Mouse (Mus musculus) thymus, postnatal 0 days (tissue): ENCODE data around the gene Abcc6. TPM values are rescaled to one million over a fixed set of nuclear protein-coding genes. Genes with fewer than 3 reads are reported as not detected.
"Not testable (repeated sequence)": the region's sequence is repeated elsewhere in the genome, so short reads cannot be mapped to it uniquely, and the experiment has no call there.

Experiments
- DNase-seq: peaks from one replicate; pipeline ENCODE4 v3.0.0-alpha.2; 2015; ENCODE audit warnings: low spot score
- polyA plus RNA-seq: library from polyadenylated mRNA; unstranded; fragments of >200 nt; fragmentation: Nextera tagmentation; extraction: Ambion mirVana; gene quantifications from 2 replicates; pipeline ENCODE4 v1.2.1, GENCODE M21; 2015

The Abcc6 gene
- polyA plus RNA-seq, 1 experiment from 2014 or later: not detected

GRCm38 (mm10) chr7:45939836-45940235 lies 90.3 kb downstream of the Abcc6 start:
- no peak for DNase-seq

DNA sequence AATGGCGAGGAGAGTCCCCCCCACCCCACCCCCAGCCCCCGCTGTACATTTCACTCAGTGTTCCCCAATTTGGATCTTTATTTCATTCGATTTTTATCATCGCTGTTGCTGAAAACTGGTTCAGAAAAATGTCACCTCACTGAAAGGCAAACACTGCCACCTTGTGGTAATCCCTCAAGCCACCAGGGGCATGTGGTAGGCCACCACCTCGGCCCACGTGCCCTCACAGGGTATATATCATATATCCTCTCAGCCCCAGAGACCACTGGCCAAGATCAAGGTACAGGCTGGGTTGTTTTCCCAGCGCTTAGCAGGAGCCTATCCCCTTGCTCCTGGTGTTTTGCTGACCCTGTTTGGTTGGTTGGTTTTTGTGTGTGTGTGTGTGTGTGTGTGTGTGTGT lies 95.0 kb downstream of the Abcc6 start:
- peak; percentile 77 for DNase-seq

- not testable (repeated sequence) for DNase-seq
Observed at GRCm38 (mm10) chr7:45933766-45934165, 96.3 kb downstream of the Abcc6 start.

DNA sequence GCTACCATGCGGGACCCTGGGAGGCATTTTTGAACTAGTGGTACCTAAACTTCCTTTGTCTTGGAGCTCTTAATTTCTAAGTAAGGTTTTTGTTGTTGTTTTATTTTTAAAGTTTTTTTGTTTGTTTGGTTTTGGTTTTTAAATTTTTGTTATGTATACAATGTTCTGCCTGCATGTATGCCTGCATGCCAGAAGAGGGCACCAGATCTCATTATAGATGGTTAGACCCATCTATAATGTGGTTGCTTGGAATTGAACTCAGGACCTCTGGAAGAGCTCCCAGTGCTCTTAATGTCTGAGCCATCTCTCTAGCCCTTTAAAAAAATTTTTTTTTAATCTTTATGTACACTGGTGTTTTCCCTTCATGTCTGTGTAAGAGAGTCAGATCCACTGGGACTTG lies 100.4 kb downstream of the Abcc6 start:
- DNase-seq: no peak

DNA sequence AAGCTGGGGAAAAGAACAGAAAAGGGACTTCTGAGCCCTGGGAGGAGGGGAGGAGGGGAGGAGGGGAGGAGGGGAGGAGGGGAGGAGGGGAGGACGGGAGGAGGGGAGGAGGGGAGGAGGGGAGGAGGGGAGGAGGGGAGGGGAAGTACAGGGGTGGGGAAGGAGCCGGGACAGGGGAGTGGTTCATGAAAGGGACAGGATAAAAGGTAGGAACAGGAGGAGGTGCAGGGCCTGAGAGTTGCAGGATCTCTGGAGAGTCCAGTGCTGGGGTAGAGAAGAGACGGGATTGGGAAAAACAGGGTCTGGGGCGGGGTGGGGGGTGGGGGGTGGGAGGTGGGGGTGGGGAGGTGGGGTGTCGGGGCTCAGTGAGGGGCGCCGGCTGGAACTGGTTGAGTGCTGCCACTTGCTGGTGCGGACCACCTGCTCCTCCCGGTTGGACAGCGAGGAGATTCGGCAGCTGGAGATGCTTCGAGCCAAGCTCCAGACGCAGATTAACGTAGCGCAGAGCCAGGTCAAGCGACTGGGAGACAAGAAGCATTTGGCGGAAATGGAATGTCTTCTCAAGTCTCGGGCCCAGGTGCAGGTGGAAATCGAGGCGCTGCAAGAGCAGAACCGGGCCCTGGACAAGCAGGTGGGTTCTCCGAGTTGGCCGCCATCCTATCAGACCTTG lies 101.3 kb downstream of the Abcc6 start:
- no peak for DNase-seq

GRCm38 (mm10) chr7:45924429-45924816 lies 105.7 kb downstream of the Abcc6 start:
- DNase-seq: peak; percentile 61

- DNase-seq: peak; percentile 38
Observed at GRCm38 (mm10) chr7:45923762-45924428, 106.2 kb downstream of the Abcc6 start, which contains the start of gene Ccdc114. Gene Ccdc114, plus strand, starts transcription at chr7:45924072.

DNA sequence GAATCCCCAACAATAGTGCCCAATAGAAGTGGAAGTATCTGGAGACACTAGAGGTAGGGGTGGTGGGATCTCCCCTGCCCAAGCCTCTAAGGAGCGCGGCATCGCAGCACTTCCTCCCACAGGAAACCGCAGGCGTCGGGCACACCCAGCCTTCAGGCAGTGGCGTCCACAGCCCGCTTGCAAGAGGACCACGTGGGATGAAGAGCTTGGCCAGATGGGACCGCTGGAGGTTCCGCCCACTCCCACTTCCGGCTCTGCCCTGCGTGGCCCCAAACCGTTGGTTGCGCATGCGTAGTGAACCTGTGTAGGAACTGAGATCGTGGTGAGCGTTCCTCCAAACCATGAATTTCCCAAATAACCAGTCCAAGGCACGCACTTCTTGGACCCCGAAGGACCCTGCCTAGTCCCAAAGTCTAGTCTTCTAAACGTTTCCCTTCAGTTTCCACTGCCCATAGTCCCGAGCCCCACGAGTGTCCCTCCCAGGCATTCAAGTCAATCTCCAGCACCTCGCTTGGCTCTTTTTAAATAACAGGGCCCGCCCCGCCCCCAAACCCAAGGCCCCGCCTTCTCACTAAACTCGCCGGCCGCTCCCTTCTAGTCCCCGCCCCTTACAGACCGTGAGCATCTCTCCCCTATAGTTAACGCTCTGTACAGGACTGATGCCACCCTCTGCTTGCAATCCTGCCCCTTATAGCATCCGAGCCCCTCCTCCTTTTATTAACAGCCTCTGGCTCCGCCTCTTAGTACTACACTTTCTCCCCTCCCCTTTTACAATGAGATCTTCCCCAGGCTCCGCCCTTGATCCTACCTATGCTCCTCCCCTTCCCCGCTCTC lies 107.0 kb downstream of the Abcc6 start:
- peak; percentile 97 for DNase-seq

GRCm38 (mm10) chr7:45921950-45922600 lies 108.0 kb downstream of the Abcc6 start:
- DNase-seq: no peak

DNA sequence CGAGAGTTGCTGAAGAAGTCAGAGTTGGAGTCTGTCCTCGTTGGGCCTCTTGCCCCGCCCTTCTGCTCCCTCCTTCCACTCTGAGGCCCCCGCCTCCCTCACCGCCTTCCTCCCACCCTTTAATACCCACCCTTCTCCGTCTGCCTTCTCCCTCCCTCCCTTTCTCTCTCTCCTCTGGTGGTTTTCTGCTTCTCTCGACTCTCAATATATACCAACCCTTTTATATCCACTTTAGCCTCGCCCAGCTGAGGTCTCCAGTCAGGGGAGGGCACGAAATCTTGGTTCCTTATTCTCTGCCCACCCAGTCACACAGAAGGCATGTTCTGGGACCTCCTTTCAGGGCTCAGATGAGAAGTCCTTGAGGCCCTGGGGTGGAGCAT lies 108.9 kb downstream of the Abcc6 start, which contains the start of gene Emp3:
TSS of gene Emp3 (minus strand) at position 163 of the 380 bp plus-strand sequence.
- DNase-seq: peak; percentile 79

GRCm38 (mm10) chr7:45920583-45921241 lies 109.4 kb downstream of the Abcc6 start:
- DNase-seq: peak; percentile 22

DNA sequence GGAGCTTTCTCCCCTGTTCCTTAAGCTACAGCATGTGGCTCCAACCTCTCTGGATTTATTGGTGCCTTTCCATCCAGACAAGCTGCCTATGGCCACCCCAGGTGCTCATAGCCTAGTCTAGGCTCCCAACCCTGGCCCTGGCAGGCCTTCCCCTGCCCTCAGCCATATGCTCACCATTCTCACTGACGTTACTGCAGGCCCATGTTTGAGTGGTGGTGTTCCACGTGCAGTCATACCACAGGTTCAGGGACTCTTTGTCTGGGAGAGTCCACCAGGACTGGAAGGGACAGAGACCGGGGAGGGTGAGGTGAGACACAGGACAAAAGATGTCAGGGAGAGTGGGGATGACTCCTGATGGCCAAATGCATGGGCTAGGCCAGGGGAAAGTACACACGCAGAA lies 110.3 kb downstream of the Abcc6 start:
- no peak for DNase-seq

- no peak for DNase-seq
Observed at GRCm38 (mm10) chr7:45919083-45919671, 110.9 kb downstream of the Abcc6 start.

- DNase-seq: no peak
Observed at GRCm38 (mm10) chr7:45917926-45918325, 112.2 kb downstream of the Abcc6 start.

Other genes with a start within 250 kb of the Abcc6 start
- not detected in 2 replicates for gene Lmtk3, start 246.6 kb downstream of the Abcc6 start, polyA plus RNA-seq
- 4.1 and 5.8 TPM in 2 replicates for gene Sult2b1, start 245.6 kb downstream of the Abcc6 start, polyA plus RNA-seq
- 96.3 and 98.0 TPM in 2 replicates for gene Cyth2, start 215.7 kb downstream of the Abcc6 start, polyA plus RNA-seq
- gene Kcnj14, start 205.5 kb downstream of the Abcc6 start, polyA plus RNA-seq: 0.10 and 0.31 TPM in 2 replicates
- 48.7 and 50.8 TPM in 2 replicates for gene Grwd1, start 199.4 kb downstream of the Abcc6 start, polyA plus RNA-seq
- gene Kdelr1, start 157.5 kb downstream of the Abcc6 start, polyA plus RNA-seq: 35.8 and 38.7 TPM in 2 replicates
- 0.13 and 0.23 TPM in 2 replicates for gene Grin2d, start 151.9 kb downstream of the Abcc6 start, polyA plus RNA-seq
- 1.4 and 1.5 TPM in 2 replicates for gene Syngr4, start 133.6 kb downstream of the Abcc6 start, polyA plus RNA-seq
- 4.3 and 4.6 TPM in 2 replicates for gene Tmem143, start 133.4 kb downstream of the Abcc6 start, polyA plus RNA-seq
- gene Emp3, start 108.9 kb downstream of the Abcc6 start, polyA plus RNA-seq: 262 and 266 TPM in 2 replicates
- gene Ccdc114, start 106.2 kb downstream of the Abcc6 start, polyA plus RNA-seq: 2.3 and 2.6 TPM in 2 replicates
- gene Nomo1, start 3.4 kb upstream of the Abcc6 start, polyA plus RNA-seq: 24.9 and 29.7 TPM in 2 replicates
- 0.05 and 0.10 TPM in 2 replicates for gene Kcnj11, start 70.5 kb upstream of the Abcc6 start, polyA plus RNA-seq
- 1.0 and 1.1 TPM in 2 replicates for gene Abcc8, start 149.7 kb upstream of the Abcc6 start, polyA plus RNA-seq
- gene Ush1c, start 208.2 kb upstream of the Abcc6 start, polyA plus RNA-seq: 0.32 and 0.46 TPM in 2 replicates
- 0.12 and 0.15 TPM in 2 replicates for gene Otog, start 210.7 kb upstream of the Abcc6 start, polyA plus RNA-seq